ENCODE assay signal across 35 mouse cellular contexts in the genomic region with DNA sequence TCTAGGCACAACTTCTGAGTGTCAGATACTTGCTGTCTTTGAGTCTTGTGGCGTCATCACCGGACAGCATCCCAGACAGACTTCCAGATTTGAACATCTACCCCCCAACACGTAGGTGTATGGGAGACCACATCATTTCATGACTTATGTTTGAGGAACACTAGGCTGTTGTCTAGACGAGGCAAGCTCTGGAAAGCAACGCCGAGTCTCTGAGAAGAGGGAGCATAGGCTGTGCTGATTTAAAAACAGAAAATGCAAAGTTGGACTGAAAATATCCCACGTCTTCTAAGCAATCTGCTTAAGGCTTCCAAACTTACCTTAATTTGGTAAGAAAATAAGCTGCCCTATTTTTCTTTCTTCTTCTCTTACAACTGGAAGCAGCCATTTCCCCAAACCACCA. TPM values are rescaled to one million over a fixed set of nuclear protein-coding genes. Genes with fewer than 3 reads are reported as not detected.
"Had no signal": no experiment of that assay in that cellular context is flagged by ENCODE, and none has a peak within 500 bp of the region (broad histone marks: within the 10 kb centered on the region; RNA-seq: fewer than 3 reads in every experiment).

No protein-coding gene starts in this region.

- H3K27me3 ChIP-seq: heart, embryonic 12.5 days; heart, embryonic 15.5 days; hindbrain, embryonic 13.5 days; hindbrain, embryonic 15.5 days had no signal

- ATAC-seq: hindbrain, embryonic 16.5 days; hindbrain, postnatal 0 days; inflammation-experienced regulatory T-cells, adult 6 months; intestine, embryonic 15.5 days; intestine, embryonic 16.5 days; intestine, postnatal 0 days had no signal

- H3K4me1 ChIP-seq: heart, embryonic 12.5 days had no signal

- DNase-seq: heart, postnatal 10 days; heart, postnatal 14 days; heart, postnatal 36 days; heart, postnatal 4 days; kidney, adult 11 months; kidney, adult 18-20 months; kidney, adult 2 months; kidney, adult 8-10 months; kidney, adult 9 months; kidney, postnatal 10 days; kidney, postnatal 14 days; kidney, postnatal 25 days; kidney, postnatal 36 days; kidney, postnatal 4 days; layer of hippocampus, adult 9-11 months; layer of hippocampus, postnatal 36 days had no signal

- H3K36me3 ChIP-seq: hindbrain, embryonic 10.5 days; hindbrain, embryonic 12.5 days; intestine, embryonic 15.5 days; kidney, embryonic 15.5 days had no signal

- H3K27ac ChIP-seq: heart, embryonic 13.5 days; heart, embryonic 15.5 days; hindbrain, embryonic 10.5 days; hindbrain, embryonic 12.5 days; hindbrain, embryonic 13.5 days; hindbrain, embryonic 14.5 days; hindbrain, embryonic 15.5 days; hindbrain, postnatal 0 days; intestine, embryonic 15.5 days; kidney, embryonic 15.5 days; kidney, postnatal 0 days; layer of hippocampus, adult 2 months had no signal

- H3K9me3 ChIP-seq: heart, embryonic 12.5 days; heart, embryonic 13.5 days; heart, embryonic 15.5 days; hindbrain, embryonic 10.5 days; hindbrain, embryonic 12.5 days; hindbrain, embryonic 13.5 days; hindbrain, embryonic 15.5 days; intestine, embryonic 15.5 days; kidney, embryonic 15.5 days had no signal

- H3K4me3 ChIP-seq: heart, embryonic 12.5 days; heart, embryonic 13.5 days; heart, embryonic 15.5 days; hindbrain, embryonic 10.5 days; hindbrain, embryonic 12.5 days; hindbrain, embryonic 13.5 days; hindbrain, embryonic 15.5 days; intestine, embryonic 15.5 days; kidney, embryonic 15.5 days had no signal

RNA-seq across cellular contexts. Expression of a gene that starts 4.1 kb away (rescaled TPM):
- total RNA-seq: hematopoietic stem cell, adult 5-6 weeks had no signal
- polyA plus RNA-seq: inflammation-experienced regulatory T-cells, adult 6 months; kidney, adult 2 months; kidney, embryonic 14.5 days had no signal
